Mouse (Mus musculus) neural tube, postnatal 0 days (tissue): ENCODE results near the gene Rbms3. TPM values are rescaled to one million over a fixed set of nuclear protein-coding genes. Genes with fewer than 3 reads are reported as not detected.

Source experiments
- polyA plus RNA-seq: library from polyadenylated mRNA; unstranded; fragments of >200 nt; fragmentation: Nextera tagmentation; extraction: Ambion mirVana; gene quantifications from 2 replicates; pipeline ENCODE4 v1.2.1, GENCODE M21; 2015

Gene Rbms3
- polyA plus RNA-seq: 45.8 and 50.7 TPM in 2 replicates

DNA sequence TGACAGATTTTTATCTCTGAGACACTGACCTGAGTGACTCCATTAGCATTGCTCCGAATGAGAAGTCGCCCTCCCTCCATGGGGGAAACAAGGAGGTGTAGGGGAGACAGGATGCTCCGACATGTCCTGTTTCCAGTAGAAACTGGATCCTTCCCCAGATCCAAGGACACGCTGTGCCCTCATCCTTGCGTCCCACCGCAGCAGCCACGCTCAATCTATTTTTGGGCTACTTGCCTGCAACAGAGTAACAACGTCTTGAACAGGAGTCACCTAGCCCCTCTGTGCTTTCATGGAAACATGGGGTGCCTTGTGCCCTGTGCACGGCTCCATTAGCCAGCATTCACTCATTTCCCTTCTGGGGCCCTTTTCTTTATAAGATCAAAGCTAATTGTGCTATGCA, at the start of gene Rbms3:
Gene Rbms3, minus strand, starts transcription at position 143 of the 400 bp plus-strand sequence.

